24 mouse cellular contexts compared by ENCODE assay signal in the genomic region with DNA sequence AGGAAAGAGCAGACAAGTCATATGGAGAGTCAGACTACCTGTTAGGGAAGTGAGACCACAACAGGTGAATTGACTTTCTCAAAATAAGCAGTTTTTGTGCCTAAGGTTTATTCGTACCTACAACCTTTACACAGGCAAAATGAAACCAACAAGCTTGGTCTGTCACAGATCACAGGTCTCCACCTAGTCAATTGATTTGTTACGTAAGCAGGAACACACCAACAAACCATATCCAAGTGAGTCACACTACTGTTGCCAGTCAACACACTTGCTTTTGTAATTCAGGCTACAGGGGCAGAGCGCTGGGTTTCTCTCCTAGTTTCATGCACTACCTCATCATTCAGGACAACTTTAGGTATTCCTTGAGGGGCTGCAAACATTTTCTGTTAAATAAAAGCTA. TPM values are rescaled to one million over a fixed set of nuclear protein-coding genes. Genes with fewer than 3 reads are reported as not detected.
DNase-seq lines count a peak whose midpoint lies in the region; ATAC-seq and TF ChIP-seq lines count a peak whose summit lies in the region.
"Had no signal": no experiment of that assay in that cellular context is flagged by ENCODE, and none has a peak within 500 bp of the region (broad histone marks: within the 10 kb centered on the region; RNA-seq: fewer than 3 reads in every experiment).

No protein-coding gene starts in this region.

- no peak overlapping the region for H3K4me3 ChIP-seq in liver, postnatal 0 days (ENCODE audit: low read depth, low read length)
- no peak overlapping the region for H3K4me3 ChIP-seq in liver, embryonic 11.5 days (ENCODE audit: low read depth, low read length)
- H3K4me3 ChIP-seq: embryonic facial prominence, embryonic 10.5 days; embryonic facial prominence, embryonic 12.5 days; forebrain, embryonic 13.5 days; forebrain, embryonic 15.5 days had no signal

- H3K4me2 ChIP-seq in liver, postnatal 0 days (ENCODE audit: low read depth, low read length), result no peak overlapping the region
- H3K4me2 ChIP-seq in liver, embryonic 11.5 days, result no peak overlapping the region
- H3K4me2 ChIP-seq: embryonic facial prominence, embryonic 12.5 days; forebrain, embryonic 13.5 days; forebrain, embryonic 15.5 days had no signal

- no peaks in the 10 kb centered on the region for H3K9me3 ChIP-seq in liver, postnatal 0 days (ENCODE audit: low read length)
- no peaks in the 10 kb centered on the region for H3K9me3 ChIP-seq in liver, embryonic 11.5 days (ENCODE audit: control insufficient read depth, low read length)
- H3K9me3 ChIP-seq: embryonic facial prominence, embryonic 10.5 days; embryonic facial prominence, embryonic 12.5 days; forebrain, embryonic 13.5 days; forebrain, embryonic 15.5 days; G1E had no signal

- H3K4me1 ChIP-seq in liver, postnatal 0 days (ENCODE audit: insufficient read depth), result no peaks in the 10 kb centered on the region
- H3K4me1 ChIP-seq in liver, embryonic 11.5 days (replicated peaks; ENCODE audit: control insufficient read depth, insufficient read depth, low read length), result no peaks in the 10 kb centered on the region
- H3K4me1 ChIP-seq: embryonic facial prominence, embryonic 10.5 days; embryonic facial prominence, embryonic 12.5 days; forebrain, embryonic 13.5 days; forebrain, embryonic 15.5 days had no signal

- H3K27ac ChIP-seq in liver, postnatal 0 days (ENCODE audit: low read depth), result no peak overlapping the region
- H3K27ac ChIP-seq in liver, embryonic 11.5 days (ENCODE audit: low read depth, low read length), result no peak overlapping the region
- H3K27ac ChIP-seq: embryonic facial prominence, embryonic 10.5 days; embryonic facial prominence, embryonic 12.5 days; forebrain, embryonic 13.5 days; forebrain, embryonic 15.5 days had no signal

- no peaks in the 10 kb centered on the region for H3K36me3 ChIP-seq in liver, postnatal 0 days (replicated peaks; ENCODE audit: insufficient read depth, low read length)
- H3K36me3 ChIP-seq in liver, embryonic 11.5 days (ENCODE audit: control insufficient read depth, insufficient read depth, low read length), result no peaks in the 10 kb centered on the region
- H3K36me3 ChIP-seq: embryonic facial prominence, embryonic 10.5 days; embryonic facial prominence, embryonic 12.5 days; forebrain, embryonic 15.5 days; G1E had no signal

- no peak for TF ChIP-seq CTCF in liver, postnatal 0 days (IDR thresholded peaks at IDR 0.05; ENCODE audit: low read depth)

- ATAC-seq in liver, postnatal 0 days, result peak; percentile 85
- ATAC-seq in liver, embryonic 11.5 days (replicated peaks; ENCODE audit: low FRiP score), result no peak
- ATAC-seq in neutrophil, adult 5-6 weeks (ENCODE audit: extremely low read depth, insufficient number of reproducible peaks, low FRiP score, poor library complexity, severe bottlenecking), result 0 out of 2 replicates have a peak, but pooled peaks have one; percentile 39
- ATAC-seq: activated CD4-positive, CD25-positive, alpha-beta regulatory T cell, adult 4 months; CD4-positive, CD25-positive, alpha-beta regulatory T cell, adult 4 months; forebrain, embryonic 13.5 days; forebrain, embryonic 15.5 days; forebrain, postnatal 0 days; Patski had no signal

- WGBS in liver, postnatal 0 days (ENCODE audit: insufficient replicate concordance), result 77% methylated on average over 3 of the region's 3 CpGs
- 78% methylated on average over 3 of the region's 3 CpGs for WGBS in liver, embryonic 11.5 days

- H3K9ac ChIP-seq in liver, postnatal 0 days (replicated peaks), result no peak overlapping the region
- H3K9ac ChIP-seq in liver, embryonic 11.5 days (ENCODE audit: low read depth, low read length), result no peak overlapping the region
- H3K9ac ChIP-seq: embryonic facial prominence, embryonic 12.5 days; forebrain, embryonic 13.5 days; forebrain, embryonic 15.5 days; forebrain, postnatal 0 days had no signal

- H3K27me3 ChIP-seq in liver, postnatal 0 days (ENCODE audit: insufficient read depth, low read length), result no peaks in the 10 kb centered on the region
- H3K27me3 ChIP-seq in liver, embryonic 11.5 days (replicated peaks; ENCODE audit: control insufficient read depth, insufficient read depth, low read length), result no peaks in the 10 kb centered on the region
- H3K27me3 ChIP-seq: CH12.LX; embryonic facial prominence, embryonic 12.5 days; forebrain, embryonic 13.5 days; forebrain, embryonic 15.5 days had no signal

- DNase-seq in liver, postnatal 0 days, result no peak
- no peak for DNase-seq in liver, embryonic 11.5 days (ENCODE audit: low spot score)
- no peak for DNase-seq in heart, adult 8-10 months (ENCODE audit: low spot score)
- no peak for DNase-seq in right cerebral cortex, postnatal 36 days (ENCODE audit: low spot score in 2 of 2)
- DNase-seq: adrenal gland, adult 8-10 months; adrenal gland, postnatal 14 days; adrenal gland, postnatal 36 days; B cell, adult 2 months; cerebellum, adult 11-12 months; cerebellum, adult 2 months; cerebellum, adult 9-10 months; cerebellum, postnatal 10 days; cerebellum, postnatal 25 days; forebrain, postnatal 0 days had no signal

- TF ChIP-seq EP300 in liver, postnatal 0 days (IDR thresholded peaks at IDR 0.05; ENCODE audit: low read depth), result no peak

RNA-seq across cellular contexts. Expression of a gene that starts 28.7 kb away (rescaled TPM):
- polyA plus RNA-seq in liver, postnatal 0 days (2015; fragmentation: Nextera tagmentation; extraction: Ambion mirVana), result 1.8 and 2.6 TPM in 2 replicates
- polyA plus RNA-seq in liver, embryonic 11.5 days (2014; fragmentation: Nextera tagmentation; extraction: Ambion mirVana), result 0.48 and 1.2 TPM in 2 replicates
- total RNA-seq in neutrophil, adult 5-6 weeks (2017), result 26.8 and 35.8 TPM in 2 replicates
- 1 to 10 TPM in 2 of 4 experiments, under 1 TPM in 2; 0.68 to 2.2 (median 1.3) TPM for total RNA-seq in heart, adult 8-10 months (2022)
- polyA plus RNA-seq: G1E had no signal
